Mouse (Mus musculus): ENCODE results near the gene Kif18a. TPM values are rescaled to one million over a fixed set of nuclear protein-coding genes. Genes with fewer than 3 reads are reported as not detected.

The Kif18a gene
- polyA plus RNA-seq, 1 experiment = 8.0 TPM

GRCm38 (mm10) chr2:109280272-109280599, 302 bp upstream of the Kif18a start:
- H3K4me3 ChIP-seq (replicated peaks; ENCODE audit: control insufficient read depth, low read depth, low read length) = peak overlapping the region; percentile 91
- H3K4me1 ChIP-seq (ENCODE audit: control insufficient read depth, insufficient read depth, low read length) = no peaks in the 10 kb centered on the region; the same call in 1 of the 2 replicates
- peak overlapping the region; percentile 77 for H3K27ac ChIP-seq (ENCODE audit: control insufficient read depth, insufficient read depth, low read depth, low read length, poor library complexity)
- 11% methylated on average over 4 of the region's 4 CpGs for WGBS
- no peak for TF ChIP-seq POLR2A (IDR thresholded peaks at IDR 0.05; ENCODE audit: borderline replicate concordance, control insufficient read depth, low read depth, low read length)
- no peak for TF ChIP-seq CTCF (IDR thresholded peaks at IDR 0.05; ENCODE audit: control insufficient read depth, insufficient read depth, low read length)

- Histone ChIP-seq H3K4me1 (ENCODE audit: control insufficient read depth, insufficient read depth, low read length) (no peaks in the 10 kb centered on the region; the same call in 1 of the 2 replicates), H3K27ac (ENCODE audit: control insufficient read depth, insufficient read depth, low read depth, low read length, poor library complexity) (peak overlapping the region; percentile 87; the same call in 1 of the 2 replicates), H3K4me3 (replicated peaks; ENCODE audit: control insufficient read depth, low read depth, low read length) (peak overlapping the region; percentile 91)
- no peak for TF ChIP-seq CTCF (IDR thresholded peaks at IDR 0.05; ENCODE audit: control insufficient read depth, insufficient read depth, low read length)
- TF ChIP-seq POLR2A (IDR thresholded peaks at IDR 0.05; ENCODE audit: borderline replicate concordance, control insufficient read depth, low read depth, low read length) = no peak
- 6% methylated on average over 1 of the region's 1 CpGs for WGBS
Observed at GRCm38 (mm10) chr2:109281341-109281690, 778 bp downstream of the Kif18a start.

- no peak for TF ChIP-seq CTCF (IDR thresholded peaks at IDR 0.05; ENCODE audit: control insufficient read depth, insufficient read depth, low read length)
- no peak for TF ChIP-seq POLR2A (IDR thresholded peaks at IDR 0.05; ENCODE audit: borderline replicate concordance, control insufficient read depth, low read depth, low read length)
- H3K4me1 ChIP-seq (ENCODE audit: control insufficient read depth, insufficient read depth, low read length) = no peaks in the 10 kb centered on the region; the same call in 1 of the 2 replicates
- H3K27ac ChIP-seq (ENCODE audit: control insufficient read depth, insufficient read depth, low read depth, low read length, poor library complexity) = no peak overlapping the region
- H3K4me3 ChIP-seq (replicated peaks; ENCODE audit: control insufficient read depth, low read depth, low read length) = peak overlapping the region; percentile 18
- WGBS = 70% methylated on average over 3 of the region's 3 CpGs
Observed at GRCm38 (mm10) chr2:109284121-109284520, 3.6 kb downstream of the Kif18a start.

GRCm38 (mm10) chr2:109289327-109289726, 8.8 kb downstream of the Kif18a start:
- H3K4me1 ChIP-seq (ENCODE audit: control insufficient read depth, insufficient read depth, low read length) = no peaks in the 10 kb centered on the region; the same call in 1 of the 2 replicates
- WGBS = 77% methylated on average over 6 of the region's 6 CpGs
- no peak overlapping the region for H3K4me3 ChIP-seq (replicated peaks; ENCODE audit: control insufficient read depth, low read depth, low read length)
- no peak for TF ChIP-seq POLR2A (IDR thresholded peaks at IDR 0.05; ENCODE audit: borderline replicate concordance, control insufficient read depth, low read depth, low read length)
- H3K27ac ChIP-seq (ENCODE audit: control insufficient read depth, insufficient read depth, low read depth, low read length, poor library complexity) = no peak overlapping the region

- H3K4me3 ChIP-seq (replicated peaks; ENCODE audit: control insufficient read depth, low read depth, low read length) = no peak overlapping the region
- no peak overlapping the region for H3K27ac ChIP-seq (ENCODE audit: control insufficient read depth, insufficient read depth, low read depth, low read length, poor library complexity)
- TF ChIP-seq POLR2A (IDR thresholded peaks at IDR 0.05; ENCODE audit: borderline replicate concordance, control insufficient read depth, low read depth, low read length) (no peak), CTCF (IDR thresholded peaks at IDR 0.05; ENCODE audit: control insufficient read depth, insufficient read depth, low read length) (no peak)
- 77% methylated on average over 5 of the region's 5 CpGs for WGBS
- no peaks in the 10 kb centered on the region; the same call in 1 of the 2 replicates for H3K4me1 ChIP-seq (ENCODE audit: control insufficient read depth, insufficient read depth, low read length)
Observed at GRCm38 (mm10) chr2:109296264-109296663, 15.7 kb downstream of the Kif18a start.

GRCm38 (mm10) chr2:109298160-109298559, 17.6 kb downstream of the Kif18a start:
- WGBS = 97% methylated on average over 1 of the region's 1 CpGs
- H3K4me3 ChIP-seq (replicated peaks; ENCODE audit: control insufficient read depth, low read depth, low read length) = no peak overlapping the region
- H3K4me1 ChIP-seq (ENCODE audit: control insufficient read depth, insufficient read depth, low read length) = no peaks in the 10 kb centered on the region; the same call in 1 of the 2 replicates
- H3K27ac ChIP-seq (ENCODE audit: control insufficient read depth, insufficient read depth, low read depth, low read length, poor library complexity) = no peak overlapping the region
- TF ChIP-seq POLR2A (IDR thresholded peaks at IDR 0.05; ENCODE audit: borderline replicate concordance, control insufficient read depth, low read depth, low read length) = no peak
- no peak for TF ChIP-seq CTCF (IDR thresholded peaks at IDR 0.05; ENCODE audit: control insufficient read depth, insufficient read depth, low read length)

- Histone ChIP-seq H3K4me3 (replicated peaks; ENCODE audit: control insufficient read depth, low read depth, low read length) (no peak overlapping the region), H3K27ac (ENCODE audit: control insufficient read depth, insufficient read depth, low read depth, low read length, poor library complexity) (no peak overlapping the region), H3K4me1 (ENCODE audit: control insufficient read depth, insufficient read depth, low read length) (no peaks in the 10 kb centered on the region)
- TF ChIP-seq POLR2A (IDR thresholded peaks at IDR 0.05; ENCODE audit: borderline replicate concordance, control insufficient read depth, low read depth, low read length) = no peak
- no peak for TF ChIP-seq CTCF (IDR thresholded peaks at IDR 0.05; ENCODE audit: control insufficient read depth, insufficient read depth, low read length)
- 93% methylated on average over 3 of the region's 3 CpGs for WGBS
Observed at GRCm38 (mm10) chr2:109302234-109302633, 21.7 kb downstream of the Kif18a start.

GRCm38 (mm10) chr2:109303638-109304037, 23.1 kb downstream of the Kif18a start:
- TF ChIP-seq POLR2A (IDR thresholded peaks at IDR 0.05; ENCODE audit: borderline replicate concordance, control insufficient read depth, low read depth, low read length) (no peak), CTCF (IDR thresholded peaks at IDR 0.05; ENCODE audit: control insufficient read depth, insufficient read depth, low read length) (no peak)
- Histone ChIP-seq H3K27ac (ENCODE audit: control insufficient read depth, insufficient read depth, low read depth, low read length, poor library complexity) (no peak overlapping the region), H3K4me3 (replicated peaks; ENCODE audit: control insufficient read depth, low read depth, low read length) (no peak overlapping the region), H3K4me1 (ENCODE audit: control insufficient read depth, insufficient read depth, low read length) (no peaks in the 10 kb centered on the region)

GRCm38 (mm10) chr2:109311369-109311768, 30.8 kb downstream of the Kif18a start:
- H3K4me1 ChIP-seq (ENCODE audit: control insufficient read depth, insufficient read depth, low read length) = no peaks in the 10 kb centered on the region
- no peak overlapping the region for H3K4me3 ChIP-seq (replicated peaks; ENCODE audit: control insufficient read depth, low read depth, low read length)
- H3K27ac ChIP-seq (ENCODE audit: control insufficient read depth, insufficient read depth, low read depth, low read length, poor library complexity) = no peak overlapping the region
- no peak for TF ChIP-seq CTCF (IDR thresholded peaks at IDR 0.05; ENCODE audit: control insufficient read depth, insufficient read depth, low read length)
- WGBS = 96% methylated on average over 5 of the region's 5 CpGs
